Mouse (Mus musculus) testis, postnatal 14 days (tissue): ENCODE data around the gene Dcpp3.
"Not testable (repeated sequence)": the region's sequence is repeated elsewhere in the genome, so short reads cannot be mapped to it uniquely, and the experiment has no call there.

ENCODE experiments used
- DNase-seq: peaks from one replicate; pipeline ENCODE4 v3.0.0; 2021; ENCODE audit warnings: low spot score

Gene Dcpp3

GRCm38 (mm10) chr17:23917158-23917557 lies at the start of gene Dcpp3:
Gene Dcpp3, plus strand, starts transcription at chr17:23917458.
- DNase-seq, result not testable (repeated sequence)

GRCm38 (mm10) chr17:23867756-23868155 lies 49.5 kb upstream of the Dcpp3 start, which contains the start of gene Prss21:
Gene Prss21, plus strand, starts transcription at chr17:23868056.
- DNase-seq, result no peak

- no peak for DNase-seq
These were observed 48.7 kb upstream of the Dcpp3 start for GRCm38 (mm10) chr17:23868513-23868912.

- DNase-seq, result peak; percentile 46
These were observed 43.1 kb upstream of the Dcpp3 start for GRCm38 (mm10) chr17:23873884-23874856.

GRCm38 (mm10) chr17:23876741-23877140 lies 40.5 kb upstream of the Dcpp3 start:
- peak; percentile 86 for DNase-seq

GRCm38 (mm10) chr17:23877166-23877565 lies 40.1 kb upstream of the Dcpp3 start:
- DNase-seq, result peak; percentile 80

- not testable (repeated sequence) for DNase-seq
These were observed 36.7 kb upstream of the Dcpp3 start, which contains the start of the genes Dcpp1 and Dcpp2 for GRCm38 (mm10) chr17:23880576-23880975. Gene Dcpp1, plus strand, starts transcription at chr17:23880876. Gene Dcpp2, plus strand, starts transcription at chr17:23880880.

- DNase-seq, result peak; percentile 87
These were observed 7.3 kb downstream of the Dcpp3 start for GRCm38 (mm10) chr17:23924531-23925007.

GRCm38 (mm10) chr17:23925090-23925493 lies 7.8 kb downstream of the Dcpp3 start:
- peak; percentile 69 for DNase-seq

GRCm38 (mm10) chr17:23931157-23931556 lies 13.9 kb downstream of the Dcpp3 start:
- no peak for DNase-seq

- DNase-seq, result no peak
These were observed 24.1 kb downstream of the Dcpp3 start, which contains the start of gene Sbp for GRCm38 (mm10) chr17:23941372-23941771. Gene Sbp, plus strand, starts transcription at chr17:23941672.

- DNase-seq, result not testable (repeated sequence)
These were observed 30.2 kb downstream of the Dcpp3 start for GRCm38 (mm10) chr17:23947486-23947885.

GRCm38 (mm10) chr17:23949068-23949467 lies 31.8 kb downstream of the Dcpp3 start:
- DNase-seq, result no peak

GRCm38 (mm10) chr17:23950828-23951227 lies 33.6 kb downstream of the Dcpp3 start:
- DNase-seq, result not testable (repeated sequence)

- DNase-seq, result no peak
These were observed 37.9 kb downstream of the Dcpp3 start, which contains the start of gene Sbpl for GRCm38 (mm10) chr17:23955174-23955573. Gene Sbpl, minus strand, starts transcription at chr17:23955274.

GRCm38 (mm10) chr17:23960084-23960738 lies 43.0 kb downstream of the Dcpp3 start:
- peak; percentile 72 for DNase-seq

GRCm38 (mm10) chr17:23961573-23962122 lies 44.4 kb downstream of the Dcpp3 start:
- no peak for DNase-seq

- DNase-seq, result no peak
These were observed 48.7 kb downstream of the Dcpp3 start for GRCm38 (mm10) chr17:23965805-23966425.

- DNase-seq, result peak; percentile 65
These were observed 49.6 kb downstream of the Dcpp3 start for GRCm38 (mm10) chr17:23966658-23967401.

- no peak for DNase-seq
These were observed 51.5 kb downstream of the Dcpp3 start for GRCm38 (mm10) chr17:23968780-23969179.
